Mouse (Mus musculus) embryonic facial prominence, embryonic 13.5 days (tissue): ENCODE data around the gene Sap30bp. TPM values are rescaled to one million over a fixed set of nuclear protein-coding genes. Genes with fewer than 3 reads are reported as not detected.
A peak's percentile ranks its signal among the peaks of the same experiment; 100 is the strongest.

Experiments used
- ATAC-seq: fragments of 200-750 bp; cut with Nextera tagmentation; 2 replicates; pipeline ENCODE4 v1.8.0; 2017; ENCODE audit warnings: low read depth; ENCODE audit not compliant: insufficient number of reproducible peaks, insufficient read depth, low FRiP score, low TSS enrichment
- H3K27ac ChIP-seq: fragments of 300-500 bp; sonication (generic); 2 replicates; pipeline ENCODE4 v1.5.1; 2015; ENCODE audit warnings: moderate library complexity, mild to moderate bottlenecking, inconsistent platforms
- H3K27me3 ChIP-seq: fragments of 300-500 bp; sonication (generic); 2 replicates; pipeline ENCODE4 v1.6.1; 2015; ENCODE audit warnings: mild to moderate bottlenecking, inconsistent platforms
- H3K36me3 ChIP-seq: fragments of 300-500 bp; sonication (generic); 2 replicates; pipeline ENCODE4 v1.6.1; 2015; ENCODE audit warnings: mild to moderate bottlenecking, inconsistent platforms
- H3K4me1 ChIP-seq: fragments of 300-500 bp; sonication (generic); 2 replicates; pipeline ENCODE4 v1.6.1; 2015; ENCODE audit warnings: inconsistent platforms
- H3K4me2 ChIP-seq: fragments of 300-500 bp; sonication (generic); 2 replicates; pipeline ENCODE4 v1.6.1; 2015; ENCODE audit warnings: moderate library complexity, mild to moderate bottlenecking, inconsistent platforms
- H3K4me3 ChIP-seq: fragments of 300-500 bp; sonication (generic); 2 replicates; pipeline ENCODE4 v1.5.1; 2015; ENCODE audit warnings: mild to moderate bottlenecking, inconsistent platforms
- H3K9ac ChIP-seq: fragments of 300-500 bp; sonication (generic); 2 replicates; pipeline ENCODE4 v1.6.1; 2015; ENCODE audit warnings: mild to moderate bottlenecking, inconsistent platforms
- H3K9me3 ChIP-seq: fragments of 300-500 bp; sonication (generic); 2 replicates; pipeline ENCODE4 v1.6.1; 2016; ENCODE audit warnings: inconsistent platforms
- WGBS: fragments of 180-500 bp; shearing (Covaris S2); methylation state at CpG from one replicate; pipeline ENCODE4 v1.1.7; 2015; ENCODE audit warnings: mixed read lengths; 5-methylcytosine and 5-hydroxymethylcytosine counted together
- polyA plus RNA-seq: library from polyadenylated mRNA; unstranded; fragments of >200 nt; fragmentation: Nextera tagmentation; extraction: Ambion mirVana; gene quantifications from 2 replicates; pipeline ENCODE4 v1.2.1, GENCODE M21; 2015

Gene Sap30bp
- polyA plus RNA-seq, 1 experiment from 2014 or later: 53.9 TPM

DNA sequence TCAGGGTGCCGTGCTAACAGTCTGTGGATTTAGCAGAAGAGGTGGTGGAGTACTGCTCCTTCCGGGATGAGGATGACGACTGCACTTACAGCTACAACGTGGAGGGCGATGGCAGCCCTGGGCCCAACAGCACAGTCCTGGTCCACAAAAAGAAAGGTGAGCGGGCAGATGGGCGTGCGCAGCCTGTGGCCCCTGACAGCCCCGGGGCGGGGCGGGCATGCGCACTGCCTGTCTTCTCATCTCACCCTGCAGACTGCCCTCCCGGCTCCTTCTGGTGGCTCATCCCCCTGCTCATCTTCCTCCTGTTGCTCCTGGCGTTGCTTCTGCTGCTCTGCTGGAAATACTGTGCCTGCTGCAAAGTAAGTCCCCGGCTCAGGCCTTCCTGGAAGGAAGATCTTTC is 56.6 kb downstream of the Sap30bp start:
- WGBS: 30% methylated on average over 15 of the region's 15 CpGs
- Histone ChIP-seq H3K27ac (no peak overlapping the region), H3K9ac (peak overlapping the region; percentile 55; the same call in 1 of the 2 replicates), H3K36me3 (no peaks in the 10 kb centered on the region), H3K4me2 (peak overlapping the region; percentile 39), H3K27me3 (peaks cover 4% of the 10 kb centered on the region; the same call in 1 of the 2 replicates), H3K4me3 (peak overlapping the region; percentile 17), H3K9me3 (no peaks in the 10 kb centered on the region), H3K4me1 (no peaks in the 10 kb centered on the region; the same call in 1 of the 2 replicates)
- no peak for ATAC-seq

DNA sequence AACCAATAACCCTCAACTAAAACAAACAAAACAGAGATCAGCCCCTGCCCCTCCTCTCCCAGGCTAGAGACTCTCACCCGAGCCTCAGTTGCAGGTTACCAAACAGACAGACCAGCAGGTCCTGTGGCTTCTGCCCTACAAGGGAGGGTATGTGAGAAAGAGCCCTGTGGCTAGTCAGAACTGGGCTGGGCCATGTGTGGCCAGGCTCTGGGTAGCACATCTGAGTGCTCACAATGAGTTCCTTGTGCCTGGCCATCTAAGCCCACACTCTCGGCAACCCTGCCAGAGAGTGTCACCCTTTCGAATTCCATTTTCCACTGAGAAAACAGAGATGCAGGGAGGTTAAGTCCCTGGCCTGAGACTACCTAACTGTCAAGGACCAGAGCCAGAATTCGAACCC is 59.0 kb downstream of the Sap30bp start:
- WGBS: 46% methylated on average over 4 of the region's 4 CpGs
- no peak for ATAC-seq
- peaks cover 4% of the 10 kb centered on the region; the same call in 1 of the 2 replicates for H3K27me3 ChIP-seq
- no peak overlapping the region for H3K27ac ChIP-seq
- no peak overlapping the region for H3K4me3 ChIP-seq
- H3K9ac ChIP-seq: no peak overlapping the region
- no peaks in the 10 kb centered on the region for H3K36me3 ChIP-seq
- no peak overlapping the region for H3K4me2 ChIP-seq
- H3K9me3 ChIP-seq: no peaks in the 10 kb centered on the region
- no peaks in the 10 kb centered on the region; the same call in 1 of the 2 replicates for H3K4me1 ChIP-seq

DNA sequence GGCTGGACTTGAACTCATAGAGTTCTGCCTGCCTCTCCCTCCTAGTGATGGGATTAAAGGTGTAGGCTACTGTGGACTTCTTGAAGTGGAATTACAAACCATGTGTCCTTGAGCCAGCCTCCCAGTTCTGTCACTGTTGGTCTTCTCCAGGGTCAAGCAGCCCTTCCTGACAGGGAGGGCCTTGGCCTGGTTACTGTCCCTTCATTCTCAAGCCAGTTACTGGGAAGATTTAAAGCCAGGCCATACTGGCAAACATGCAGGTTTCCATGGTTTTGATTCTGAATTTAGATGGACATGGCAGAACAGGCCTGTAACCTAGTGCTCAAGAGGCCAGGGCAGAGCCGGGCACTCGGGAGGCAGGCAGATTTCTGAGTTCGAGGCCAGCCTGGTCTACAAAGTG is 62.2 kb downstream of the Sap30bp start:
- no peak for ATAC-seq
- Histone ChIP-seq H3K27ac (no peak overlapping the region), H3K36me3 (no peaks in the 10 kb centered on the region), H3K4me3 (no peak overlapping the region), H3K9me3 (no peaks in the 10 kb centered on the region), H3K9ac (no peak overlapping the region), H3K4me1 (peaks cover 5% of the 10 kb centered on the region; the same call in 1 of the 2 replicates), H3K27me3 (peaks cover 2% of the 10 kb centered on the region; the same call in 1 of the 2 replicates), H3K4me2 (no peak overlapping the region)
- 93% methylated on average over 3 of the region's 3 CpGs for WGBS

DNA sequence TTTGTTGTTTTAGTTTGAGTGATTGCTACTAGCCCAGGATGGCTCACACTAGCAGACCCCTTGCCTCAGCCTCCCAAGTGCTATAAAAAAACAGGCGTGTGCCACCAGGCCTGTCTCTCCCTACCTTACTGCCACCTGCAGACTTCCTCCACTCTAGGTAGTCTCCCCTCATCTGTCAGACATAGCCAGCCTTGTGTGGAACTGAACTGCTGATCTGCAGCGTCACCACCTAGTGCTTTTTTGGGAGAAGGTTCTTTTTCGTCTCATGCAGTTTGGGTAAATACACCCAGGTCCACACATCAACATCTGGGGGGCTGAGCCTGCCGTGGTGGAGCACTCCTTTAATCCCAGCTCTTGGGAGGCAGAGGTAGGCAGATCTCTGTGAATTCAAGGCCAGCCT is 64.0 kb downstream of the Sap30bp start:
- Histone ChIP-seq H3K4me2 (no peak overlapping the region), H3K9ac (no peak overlapping the region), H3K4me3 (no peak overlapping the region), H3K27ac (no peak overlapping the region), H3K9me3 (no peaks in the 10 kb centered on the region), H3K4me1 (peaks cover 11% of the 10 kb centered on the region; the same call in 1 of the 2 replicates), H3K36me3 (no peaks in the 10 kb centered on the region), H3K27me3 (peaks cover 5% of the 10 kb centered on the region; the same call in 1 of the 2 replicates)
- 78% methylated on average over 4 of the region's 4 CpGs for WGBS
- no peak for ATAC-seq

DNA sequence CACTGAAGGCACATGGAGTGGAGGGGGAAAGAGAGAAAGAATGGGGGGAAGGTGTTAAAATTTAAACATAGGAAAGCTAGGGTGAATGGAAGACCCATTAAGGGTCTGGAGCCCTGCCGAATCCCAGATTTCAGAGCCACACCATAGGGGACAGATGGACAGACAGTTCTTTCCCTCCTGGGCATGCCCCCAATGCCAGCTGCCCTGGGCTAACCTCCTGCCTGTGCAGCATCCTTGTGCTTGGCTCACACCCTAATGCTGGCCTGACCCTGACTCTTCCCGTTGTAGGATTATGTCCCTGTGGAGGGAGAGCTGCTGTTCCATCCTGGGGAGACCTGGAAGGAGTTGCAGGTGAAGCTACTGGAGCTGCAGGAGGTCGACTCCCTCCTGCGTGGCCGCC is 64.6 kb downstream of the Sap30bp start:
- H3K4me1 ChIP-seq: peaks cover 11% of the 10 kb centered on the region; the same call in 1 of the 2 replicates
- ATAC-seq: no peak
- WGBS: 69% methylated on average over 5 of the region's 5 CpGs
- H3K4me2 ChIP-seq: no peak overlapping the region
- no peaks in the 10 kb centered on the region for H3K36me3 ChIP-seq
- no peak overlapping the region for H3K27ac ChIP-seq
- no peak overlapping the region for H3K9ac ChIP-seq
- H3K9me3 ChIP-seq: no peaks in the 10 kb centered on the region
- no peak overlapping the region for H3K4me3 ChIP-seq
- peaks cover 5% of the 10 kb centered on the region; the same call in 1 of the 2 replicates for H3K27me3 ChIP-seq

DNA sequence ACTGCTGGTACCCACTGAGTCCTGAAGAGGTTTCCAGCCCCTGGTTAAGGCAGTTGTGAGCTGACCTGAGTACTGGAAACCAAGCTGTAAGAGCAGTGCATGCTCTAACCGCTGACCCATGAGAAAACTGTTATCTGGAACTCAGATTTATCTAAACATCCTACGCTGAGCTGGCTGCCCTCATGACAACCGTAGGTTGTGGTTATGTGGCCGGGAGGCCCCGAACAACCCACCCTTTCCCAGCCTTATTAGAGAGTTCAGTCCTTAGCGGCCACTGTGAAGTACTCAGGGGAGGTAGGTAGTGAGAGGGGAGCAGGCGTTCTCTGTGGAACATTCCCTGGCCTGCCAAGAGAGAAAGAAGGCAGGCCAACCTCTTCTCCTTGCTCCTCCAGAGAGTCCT is 65.9 kb downstream of the Sap30bp start:
- Histone ChIP-seq H3K27ac (no peak overlapping the region), H3K36me3 (0 out of 2 replicates have a peak, but pooled peaks cover 3% of the 10 kb centered on the region), H3K9me3 (no peaks in the 10 kb centered on the region), H3K4me2 (no peak overlapping the region), H3K27me3 (peaks cover 5% of the 10 kb centered on the region; the same call in 1 of the 2 replicates), H3K9ac (no peak overlapping the region), H3K4me1 (peaks cover 11% of the 10 kb centered on the region; the same call in 1 of the 2 replicates), H3K4me3 (no peak overlapping the region)
- no peak for ATAC-seq
- WGBS: 81% methylated on average over 7 of the region's 7 CpGs

DNA sequence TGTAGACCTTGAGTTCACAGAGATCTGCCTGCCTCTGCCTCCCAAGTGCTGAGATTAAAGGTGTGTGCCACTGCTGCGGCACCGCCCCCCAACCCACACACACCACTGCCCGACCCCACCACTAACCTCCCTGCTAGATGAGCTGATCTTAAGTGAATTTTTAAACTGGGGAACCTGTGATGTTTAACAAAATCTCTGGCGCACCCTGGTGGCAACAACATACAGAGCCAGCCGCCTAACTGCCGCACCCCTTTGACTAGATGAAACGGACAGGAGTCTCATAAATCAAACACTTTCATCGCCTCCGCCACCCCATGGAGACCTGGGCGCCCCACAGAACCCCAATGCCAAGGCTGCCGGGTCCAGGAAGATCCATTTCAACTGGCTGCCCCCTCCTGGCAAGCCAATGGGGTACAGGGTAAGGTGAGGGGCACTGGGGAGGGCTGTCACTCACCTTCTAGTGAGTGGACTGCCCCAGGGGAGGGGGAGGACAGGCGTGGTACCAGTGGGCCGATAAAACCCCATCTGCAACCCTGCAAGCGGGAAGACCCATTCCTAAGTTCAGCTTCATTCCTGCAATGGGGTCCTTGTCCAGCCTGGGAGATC is 66.6 kb downstream of the Sap30bp start:
- no peak for ATAC-seq
- peaks cover 14% of the 10 kb centered on the region; the same call in 1 of the 2 replicates for H3K4me1 ChIP-seq
- H3K4me2 ChIP-seq: peak overlapping the region; percentile 18; the same call in 1 of the 2 replicates
- H3K9ac ChIP-seq: no peak overlapping the region
- no peak overlapping the region for H3K27ac ChIP-seq
- H3K27me3 ChIP-seq: peaks cover 5% of the 10 kb centered on the region; the same call in 1 of the 2 replicates
- 20% methylated on average over 14 of the region's 14 CpGs for WGBS
- H3K36me3 ChIP-seq: 0 out of 2 replicates have a peak, but pooled peaks cover 3% of the 10 kb centered on the region
- no peak overlapping the region for H3K4me3 ChIP-seq
- H3K9me3 ChIP-seq: no peaks in the 10 kb centered on the region

DNA sequence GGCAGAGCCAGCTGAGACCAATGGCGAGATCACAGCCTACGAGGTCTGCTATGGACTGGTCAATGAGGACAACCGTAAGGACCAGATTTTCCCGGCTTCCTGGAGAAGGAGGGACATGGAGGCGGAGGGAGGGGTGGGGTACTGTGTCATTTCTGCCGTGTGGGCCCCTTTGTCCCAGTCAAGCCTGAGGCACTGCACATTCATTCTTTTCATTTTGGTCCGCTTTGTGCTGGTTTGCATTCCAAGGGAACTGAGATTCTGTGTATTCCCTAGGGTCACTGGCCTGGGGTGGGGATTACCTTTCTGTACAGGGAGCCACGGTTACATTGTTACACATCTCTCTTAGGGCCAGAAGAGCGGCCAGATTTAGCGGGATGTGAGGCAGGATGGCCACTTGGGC is 67.5 kb downstream of the Sap30bp start:
- peaks cover 24% of the 10 kb centered on the region for H3K4me1 ChIP-seq
- no peaks in the 10 kb centered on the region for H3K9me3 ChIP-seq
- no peak overlapping the region for H3K4me2 ChIP-seq
- H3K9ac ChIP-seq: no peak overlapping the region
- 0 out of 2 replicates have a peak, but pooled peaks cover 3% of the 10 kb centered on the region for H3K36me3 ChIP-seq
- no peak overlapping the region for H3K4me3 ChIP-seq
- ATAC-seq: no peak
- H3K27me3 ChIP-seq: peaks cover 5% of the 10 kb centered on the region; the same call in 1 of the 2 replicates
- WGBS: 21% methylated on average over 10 of the region's 10 CpGs
- H3K27ac ChIP-seq: no peak overlapping the region

DNA sequence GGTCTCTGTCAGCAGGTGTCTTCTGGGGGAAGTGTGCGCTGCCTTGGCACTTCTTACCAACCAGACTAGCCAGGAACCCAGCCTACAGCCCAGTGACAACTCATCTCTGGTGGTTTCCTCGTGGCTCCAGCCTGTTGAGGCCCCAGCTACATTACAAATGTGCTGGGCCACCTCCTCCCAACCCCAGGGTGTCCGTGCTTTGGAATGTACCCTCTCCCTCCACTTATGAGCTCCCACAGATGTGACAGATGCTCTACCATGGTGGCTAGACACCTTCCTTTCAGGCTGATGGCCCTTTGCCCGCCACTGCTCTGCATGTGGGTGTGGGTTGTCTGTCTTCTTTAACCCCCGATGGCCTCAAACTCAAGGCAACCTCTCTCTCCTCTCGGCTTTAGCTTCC is 68.6 kb downstream of the Sap30bp start:
- H3K9me3 ChIP-seq: no peaks in the 10 kb centered on the region
- H3K4me1 ChIP-seq: peaks cover 33% of the 10 kb centered on the region
- peaks cover 7% of the 10 kb centered on the region; the same call in 1 of the 2 replicates for H3K36me3 ChIP-seq
- WGBS: 69% methylated on average over 6 of the region's 6 CpGs
- ATAC-seq: no peak
- no peak overlapping the region for H3K9ac ChIP-seq
- no peak overlapping the region for H3K27ac ChIP-seq
- peaks cover 5% of the 10 kb centered on the region; the same call in 1 of the 2 replicates for H3K27me3 ChIP-seq
- no peak overlapping the region for H3K4me2 ChIP-seq
- H3K4me3 ChIP-seq: no peak overlapping the region

DNA sequence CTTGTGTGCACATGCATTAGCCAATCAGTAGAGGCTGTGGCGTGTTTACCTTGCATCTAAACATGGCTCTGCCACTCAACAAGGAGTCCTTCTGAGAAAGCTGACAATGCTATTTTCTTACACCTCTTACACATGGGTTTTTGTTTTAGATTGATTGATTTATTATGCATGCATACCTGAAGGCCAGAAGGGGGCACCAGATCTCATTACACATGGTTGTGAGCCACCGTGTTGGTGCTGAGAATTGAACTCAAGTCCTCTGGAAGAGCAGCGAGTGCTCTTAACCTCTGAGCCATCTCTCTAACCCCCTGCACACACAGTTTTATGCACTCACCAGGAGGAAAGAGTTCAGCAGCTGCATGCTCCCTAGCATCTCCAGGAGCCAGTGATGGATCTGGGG is 69.8 kb downstream of the Sap30bp start:
- no peak overlapping the region for H3K9ac ChIP-seq
- peaks cover 33% of the 10 kb centered on the region for H3K4me1 ChIP-seq
- H3K4me3 ChIP-seq: no peak overlapping the region
- no peak overlapping the region for H3K27ac ChIP-seq
- peaks cover 18% of the 10 kb centered on the region for H3K36me3 ChIP-seq
- 93% methylated on average over 3 of the region's 3 CpGs for WGBS
- H3K4me2 ChIP-seq: no peak overlapping the region
- H3K9me3 ChIP-seq: no peaks in the 10 kb centered on the region
- no peak for ATAC-seq
- H3K27me3 ChIP-seq: peaks cover 5% of the 10 kb centered on the region; the same call in 1 of the 2 replicates

DNA sequence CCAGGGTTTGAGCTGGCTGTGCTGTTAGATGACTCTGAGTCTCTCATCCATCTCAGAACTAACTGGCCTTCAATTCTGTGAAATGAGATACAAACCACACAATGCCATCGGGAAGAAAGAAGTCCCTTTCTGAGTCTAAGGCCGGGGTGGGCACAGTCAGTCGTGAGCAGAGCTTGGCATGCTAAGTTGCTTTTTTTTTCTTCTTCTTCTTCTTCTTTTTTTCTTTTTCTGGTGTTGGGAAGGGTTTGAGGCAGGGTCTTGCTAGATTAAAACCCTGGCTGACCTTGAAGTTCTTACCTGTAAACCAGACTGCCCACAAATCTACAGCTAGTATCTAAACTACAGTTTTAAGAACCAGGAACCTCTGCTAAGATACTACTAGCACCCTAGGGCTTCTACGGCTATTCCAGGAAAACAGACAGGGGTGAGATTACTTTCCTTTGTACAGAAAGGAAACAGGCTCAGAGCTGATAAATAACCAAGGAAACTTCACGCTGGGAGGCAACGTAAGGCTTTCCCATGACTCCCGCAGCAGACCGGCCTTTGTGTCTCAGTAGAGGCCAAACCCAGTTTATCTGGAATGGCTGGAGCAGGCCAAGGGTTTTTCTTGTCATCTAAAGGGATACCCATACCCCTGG is 71.2 kb downstream of the Sap30bp start:
- peak overlapping the region; percentile 76 for H3K27ac ChIP-seq
- peak overlapping the region; percentile 74 for H3K9ac ChIP-seq
- H3K4me2 ChIP-seq: peak overlapping the region; percentile 70
- no peak for ATAC-seq
- H3K4me3 ChIP-seq: peak overlapping the region; percentile 38
- peaks cover 5% of the 10 kb centered on the region; the same call in 1 of the 2 replicates for H3K27me3 ChIP-seq
- H3K9me3 ChIP-seq: no peaks in the 10 kb centered on the region
- peaks cover 33% of the 10 kb centered on the region for H3K4me1 ChIP-seq
- 31% methylated on average over 8 of the region's 8 CpGs for WGBS
- peaks cover 32% of the 10 kb centered on the region for H3K36me3 ChIP-seq
